Mouse (Mus musculus): ENCODE data around the gene Fam98c. TPM values are rescaled to one million over a fixed set of nuclear protein-coding genes. Genes with fewer than 3 reads are reported as not detected.
"Not testable (repeated sequence)": the region's sequence is repeated elsewhere in the genome, so short reads cannot be mapped to it uniquely, and the experiment has no call there.

Fam98c gene
- polyA plus RNA-seq, 1 experiment from 2014 or later, result 17.3 TPM

DNA sequence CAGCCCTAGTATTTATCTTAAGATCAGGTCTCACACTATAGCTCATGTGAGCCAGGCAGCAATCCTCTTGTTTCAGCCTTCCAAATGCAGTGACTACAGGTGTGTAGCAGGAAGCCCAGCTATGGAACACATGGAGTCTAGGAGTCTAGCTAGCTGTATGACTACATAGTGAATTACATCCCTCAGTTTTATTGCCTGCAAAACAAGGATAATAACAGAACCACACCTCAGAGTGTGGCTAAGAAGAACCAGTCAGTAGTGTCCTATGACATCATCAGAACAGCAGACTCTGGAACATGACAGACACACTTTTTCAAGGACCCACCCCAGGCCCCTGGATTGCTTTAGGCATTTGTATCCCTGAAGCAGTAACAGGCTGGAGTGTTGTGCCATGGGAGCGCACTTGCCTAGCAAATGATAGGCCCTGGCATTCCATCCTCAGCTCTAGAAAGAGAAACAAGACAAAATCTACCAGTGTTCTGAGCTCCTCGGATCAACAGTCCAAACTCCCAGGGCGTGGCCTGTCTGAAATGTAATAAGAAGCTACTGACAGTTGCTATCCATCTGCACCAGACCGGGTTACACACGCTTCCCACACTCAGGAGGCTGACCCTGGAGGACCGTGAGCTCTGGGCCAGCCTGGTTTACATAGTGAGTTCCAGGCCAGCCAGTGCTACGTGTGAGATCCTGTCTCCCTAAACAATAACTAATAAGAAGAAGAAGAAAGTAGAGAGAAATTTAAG lies 9.2 kb downstream of the Fam98c start:
- Histone ChIP-seq H3K4me1 (replicated peaks; ENCODE audit: control insufficient read depth, insufficient read depth, low read length) (no peaks in the 10 kb centered on the region), H3K4me3 (ENCODE audit: low read depth, low read length) (no peak overlapping the region), H3K4me2 (no peak overlapping the region), H3K9me3 (ENCODE audit: control insufficient read depth, low read length) (no peaks in the 10 kb centered on the region), H3K36me3 (ENCODE audit: control insufficient read depth, insufficient read depth, low read length) (no peaks in the 10 kb centered on the region), H3K27me3 (replicated peaks; ENCODE audit: control insufficient read depth, insufficient read depth, low read length) (no peaks in the 10 kb centered on the region), H3K9ac (ENCODE audit: low read depth, low read length) (no peak overlapping the region), H3K27ac (ENCODE audit: low read depth, low read length) (no peak overlapping the region)
- 71% methylated on average over 7 of the region's 7 CpGs for WGBS
- no peak for ATAC-seq (replicated peaks; ENCODE audit: low FRiP score)
- DNase-seq (ENCODE audit: low spot score), result no peak

DNA sequence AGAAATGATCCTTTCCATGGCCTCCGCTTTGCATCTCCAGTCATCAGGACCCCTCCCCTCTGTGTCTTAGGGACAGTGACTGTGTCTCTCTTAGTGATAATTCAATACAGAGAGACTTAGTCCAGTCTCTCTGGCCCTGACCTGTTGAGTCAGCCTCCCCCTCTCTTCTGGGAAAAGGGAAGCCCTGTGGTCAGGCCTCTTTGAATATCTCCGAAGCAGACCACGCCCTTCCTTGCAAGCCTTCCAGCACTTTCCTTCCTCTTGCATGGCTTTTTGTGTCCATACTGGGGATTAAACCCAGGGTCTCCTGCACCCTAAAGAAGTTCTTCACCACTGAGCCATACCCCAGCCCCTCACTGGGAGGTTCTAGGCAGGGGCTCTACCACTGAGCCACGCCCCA lies 12.0 kb downstream of the Fam98c start:
- DNase-seq (ENCODE audit: low spot score) (no peak), ATAC-seq (replicated peaks; ENCODE audit: low FRiP score) (no peak)
- no peak overlapping the region for H3K4me2 ChIP-seq
- no peaks in the 10 kb centered on the region for H3K36me3 ChIP-seq (ENCODE audit: control insufficient read depth, insufficient read depth, low read length)
- no peak overlapping the region for H3K9ac ChIP-seq (ENCODE audit: low read depth, low read length)
- H3K4me1 ChIP-seq (replicated peaks; ENCODE audit: control insufficient read depth, insufficient read depth, low read length), result no peaks in the 10 kb centered on the region
- WGBS, result 57% methylated on average over 4 of the region's 4 CpGs
- no peaks in the 10 kb centered on the region for H3K27me3 ChIP-seq (replicated peaks; ENCODE audit: control insufficient read depth, insufficient read depth, low read length)
- no peak overlapping the region for H3K4me3 ChIP-seq (ENCODE audit: low read depth, low read length)
- H3K9me3 ChIP-seq (ENCODE audit: control insufficient read depth, low read length), result no peaks in the 10 kb centered on the region
- no peak overlapping the region for H3K27ac ChIP-seq (ENCODE audit: low read depth, low read length)

DNA sequence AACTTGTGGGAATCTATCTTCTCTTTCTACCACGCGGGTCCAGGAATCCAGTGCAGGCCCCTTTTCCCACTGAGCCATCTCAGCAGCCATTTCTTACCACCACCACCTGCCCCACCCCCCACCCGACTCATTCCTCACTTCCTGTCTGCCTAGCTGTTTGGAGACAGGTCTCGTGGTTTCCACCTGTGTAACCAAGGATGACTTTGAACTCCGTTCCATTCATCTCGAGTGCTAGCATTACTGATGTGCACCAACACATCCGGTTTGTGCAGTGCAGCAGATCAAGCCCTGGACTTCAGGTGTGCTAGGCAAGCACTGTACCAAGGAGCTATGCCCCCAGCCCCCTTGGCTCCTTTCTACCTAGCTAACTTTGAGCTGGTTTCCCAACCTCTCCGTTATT lies 14.6 kb downstream of the Fam98c start:
- Histone ChIP-seq H3K9ac (ENCODE audit: low read depth, low read length) (no peak overlapping the region), H3K4me2 (no peak overlapping the region), H3K4me3 (ENCODE audit: low read depth, low read length) (no peak overlapping the region), H3K27me3 (replicated peaks; ENCODE audit: control insufficient read depth, insufficient read depth, low read length) (0 out of 2 replicates have a peak, but pooled peaks cover 2% of the 10 kb centered on the region), H3K9me3 (ENCODE audit: control insufficient read depth, low read length) (no peaks in the 10 kb centered on the region), H3K27ac (ENCODE audit: low read depth, low read length) (no peak overlapping the region), H3K4me1 (replicated peaks; ENCODE audit: control insufficient read depth, insufficient read depth, low read length) (no peaks in the 10 kb centered on the region), H3K36me3 (ENCODE audit: control insufficient read depth, insufficient read depth, low read length) (no peaks in the 10 kb centered on the region)
- ATAC-seq (replicated peaks; ENCODE audit: low FRiP score) (no peak), DNase-seq (ENCODE audit: low spot score) (no peak)
- 69% methylated on average over 8 of the region's 8 CpGs for WGBS

DNA sequence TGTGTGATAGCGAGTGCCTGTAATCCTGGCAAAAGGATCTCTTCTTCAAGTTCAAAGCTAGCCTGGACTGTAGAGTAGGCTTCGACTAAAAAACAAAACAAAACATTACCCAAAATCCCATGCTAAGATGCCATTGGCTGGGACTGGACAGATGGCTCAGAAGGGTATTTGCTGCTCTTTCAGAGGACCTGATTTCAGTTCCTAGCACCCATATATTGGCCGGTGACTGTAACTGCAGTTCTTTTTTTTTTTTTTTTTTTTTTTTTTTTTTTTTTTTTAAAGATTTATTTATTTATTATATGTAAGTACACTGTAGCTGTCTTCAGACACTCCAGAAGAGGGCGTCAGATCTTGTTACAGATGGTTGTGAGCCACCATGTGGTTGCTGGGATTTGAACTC lies 16.8 kb downstream of the Fam98c start:
- ATAC-seq (replicated peaks; ENCODE audit: low FRiP score); H3K27me3 ChIP-seq (replicated peaks; ENCODE audit: control insufficient read depth, insufficient read depth, low read length); H3K4me3 ChIP-seq (ENCODE audit: low read depth, low read length); H3K27ac ChIP-seq (ENCODE audit: low read depth, low read length); H3K36me3 ChIP-seq (ENCODE audit: control insufficient read depth, insufficient read depth, low read length); H3K9ac ChIP-seq (ENCODE audit: low read depth, low read length); H3K4me2 ChIP-seq; DNase-seq (ENCODE audit: low spot score); H3K9me3 ChIP-seq (ENCODE audit: control insufficient read depth, low read length); H3K4me1 ChIP-seq (replicated peaks; ENCODE audit: control insufficient read depth, insufficient read depth, low read length): not testable (repeated sequence)
- WGBS, result 83% methylated on average over 3 of the region's 4 CpGs

DNA sequence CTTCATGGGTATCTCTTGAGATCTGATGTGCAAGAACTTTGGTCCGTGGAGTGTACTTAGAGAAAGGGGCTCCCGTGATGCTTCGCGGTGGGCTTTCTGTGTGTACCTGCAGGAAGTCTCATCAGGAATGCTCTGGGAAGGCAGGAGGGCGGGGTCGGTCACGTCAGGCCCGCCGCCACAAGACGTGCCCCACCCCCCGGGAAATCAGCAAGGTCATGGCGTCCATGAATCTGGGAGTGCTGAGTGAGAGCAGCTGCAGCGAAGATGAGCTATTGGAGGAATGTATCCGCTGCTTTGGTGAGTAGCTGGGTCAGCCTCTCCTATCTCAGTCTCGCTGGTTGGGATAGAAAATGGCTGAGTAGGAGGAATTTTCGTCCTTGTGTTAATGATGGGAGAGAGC lies 18.6 kb downstream of the Fam98c start:
- no peak overlapping the region for H3K4me2 ChIP-seq
- no peak overlapping the region for H3K4me3 ChIP-seq (ENCODE audit: low read depth, low read length)
- H3K9me3 ChIP-seq (ENCODE audit: control insufficient read depth, low read length), result no peaks in the 10 kb centered on the region
- H3K4me1 ChIP-seq (replicated peaks; ENCODE audit: control insufficient read depth, insufficient read depth, low read length), result peaks cover 3% of the 10 kb centered on the region; the same call in 1 of the 2 replicates
- DNase-seq (ENCODE audit: low spot score) (no peak), ATAC-seq (replicated peaks; ENCODE audit: low FRiP score) (no peak)
- H3K9ac ChIP-seq (ENCODE audit: low read depth, low read length), result no peak overlapping the region
- H3K36me3 ChIP-seq (ENCODE audit: control insufficient read depth, insufficient read depth, low read length), result no peaks in the 10 kb centered on the region
- 0 out of 2 replicates have a peak, but pooled peaks cover 2% of the 10 kb centered on the region for H3K27me3 ChIP-seq (replicated peaks; ENCODE audit: control insufficient read depth, insufficient read depth, low read length)
- H3K27ac ChIP-seq (ENCODE audit: low read depth, low read length), result no peak overlapping the region
- 47% methylated on average over 16 of the region's 16 CpGs for WGBS

DNA sequence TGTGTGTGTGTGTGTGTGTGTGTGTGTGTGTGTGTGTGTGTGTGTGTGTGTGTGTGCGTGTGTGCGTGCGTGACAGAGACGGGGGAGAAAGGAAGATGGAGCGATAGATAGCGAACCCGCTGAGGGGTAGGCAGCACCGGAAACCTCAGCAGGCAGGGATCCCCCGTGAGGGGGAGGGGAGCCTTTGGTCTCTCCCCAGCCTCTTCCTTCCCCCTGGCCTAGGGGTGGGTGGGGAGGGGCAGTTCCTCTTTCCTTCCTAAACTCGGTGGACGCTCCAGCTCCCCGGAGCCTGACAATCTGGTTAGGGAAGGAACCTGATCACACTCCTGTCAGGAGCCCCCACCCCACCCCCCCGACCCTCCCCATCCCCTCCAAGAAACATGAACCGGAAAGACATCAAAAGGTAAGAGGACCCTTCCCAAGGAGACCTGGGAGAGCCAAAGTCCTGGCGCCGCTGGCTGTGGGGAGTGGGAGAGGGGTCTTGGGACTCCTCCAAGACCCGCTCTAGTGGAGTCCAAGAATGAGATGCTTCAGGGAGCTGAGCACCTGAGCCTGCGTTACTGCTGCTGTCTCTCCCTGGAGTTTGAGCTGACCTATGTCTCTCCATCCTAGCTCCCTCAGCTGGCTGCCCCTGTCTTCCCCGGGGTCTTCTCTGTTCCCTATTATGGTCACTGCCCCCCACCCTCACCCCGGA lies 21.2 kb downstream of the Fam98c start, which contains the start of gene Rasgrp4:
Gene Rasgrp4, plus strand, starts transcription at position 159 of the 694 bp plus-strand sequence.
- peaks cover 3% of the 10 kb centered on the region; the same call in 1 of the 2 replicates for H3K4me1 ChIP-seq (replicated peaks; ENCODE audit: control insufficient read depth, insufficient read depth, low read length)
- no peak within 1 kb of the TSS for H3K9ac ChIP-seq (ENCODE audit: low read depth, low read length)
- H3K9me3 ChIP-seq (ENCODE audit: control insufficient read depth, low read length), result no peaks in the 10 kb centered on the region
- peak within 1 kb of the TSS; percentile 51 for H3K4me2 ChIP-seq
- ATAC-seq (replicated peaks; ENCODE audit: low FRiP score), result peak; percentile 53
- no peak within 1 kb of the TSS for H3K27ac ChIP-seq (ENCODE audit: low read depth, low read length)
- DNase-seq (ENCODE audit: low spot score), result no peak
- 1% methylated on average over 17 of the region's 20 CpGs for WGBS
- H3K27me3 ChIP-seq (replicated peaks; ENCODE audit: control insufficient read depth, insufficient read depth, low read length), result 0 out of 2 replicates have a peak, but pooled peaks cover 2% of the 10 kb centered on the region
- peak within 1 kb of the TSS; percentile 26 for H3K4me3 ChIP-seq (ENCODE audit: low read depth, low read length)
- H3K36me3 ChIP-seq (ENCODE audit: control insufficient read depth, insufficient read depth, low read length), result no peaks in the 10 kb centered on the region

DNA sequence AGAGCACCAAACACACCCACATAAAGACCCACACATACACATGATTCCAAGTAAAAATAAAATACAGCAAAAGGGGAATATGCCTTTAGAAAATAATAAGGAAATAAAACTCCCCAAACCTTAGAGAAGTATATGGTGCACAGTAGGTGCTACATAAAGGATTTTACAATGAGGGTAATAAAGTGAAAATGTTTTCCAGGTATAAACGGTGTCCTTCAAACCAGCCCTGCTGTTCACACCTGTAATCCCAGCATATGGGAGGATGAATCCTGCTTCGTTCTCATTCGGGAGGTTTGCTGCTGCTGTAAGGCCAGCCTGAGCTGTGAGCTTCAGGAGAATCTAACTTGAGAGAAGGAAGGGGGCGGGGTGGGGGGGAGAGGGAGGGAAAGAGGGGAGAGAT lies 21.8 kb downstream of the Fam98c start:
- WGBS, result 1% methylated on average over 4 of the region's 4 CpGs

DNA sequence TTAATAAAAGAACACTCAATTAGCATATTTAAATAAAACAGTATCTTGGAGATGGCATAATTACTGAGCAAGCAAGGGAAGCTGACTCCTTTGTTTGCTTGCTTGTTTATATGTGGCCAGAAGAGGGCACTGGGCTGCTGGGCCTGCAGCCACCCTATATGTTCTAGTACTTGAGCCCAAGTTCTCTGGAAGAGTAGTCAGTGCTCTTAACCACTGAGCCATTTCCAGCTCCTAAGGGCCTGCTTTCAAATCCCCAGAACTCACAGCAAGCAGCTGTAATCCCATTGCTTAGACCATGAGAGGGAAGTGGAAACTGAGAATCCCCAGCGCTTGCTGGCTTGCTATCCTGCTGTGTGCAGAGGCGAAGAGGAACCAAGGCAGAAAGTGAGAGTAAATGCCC lies 27.3 kb downstream of the Fam98c start:
- H3K4me3 ChIP-seq (ENCODE audit: low read depth, low read length), result no peak overlapping the region
- 71% methylated on average over 2 of the region's 2 CpGs for WGBS
- ATAC-seq (replicated peaks; ENCODE audit: low FRiP score) (no peak), DNase-seq (ENCODE audit: low spot score) (no peak)
- no peaks in the 10 kb centered on the region for H3K36me3 ChIP-seq (ENCODE audit: control insufficient read depth, insufficient read depth, low read length)
- H3K27ac ChIP-seq (ENCODE audit: low read depth, low read length), result no peak overlapping the region
- no peaks in the 10 kb centered on the region for H3K9me3 ChIP-seq (ENCODE audit: control insufficient read depth, low read length)
- no peaks in the 10 kb centered on the region for H3K27me3 ChIP-seq (replicated peaks; ENCODE audit: control insufficient read depth, insufficient read depth, low read length)
- H3K4me2 ChIP-seq, result no peak overlapping the region
- H3K9ac ChIP-seq (ENCODE audit: low read depth, low read length), result no peak overlapping the region
- H3K4me1 ChIP-seq (replicated peaks; ENCODE audit: control insufficient read depth, insufficient read depth, low read length), result peaks cover 13% of the 10 kb centered on the region

More for the DNA sequence above, 21.8 kb downstream of the Fam98c start:
- ATAC-seq (replicated peaks; ENCODE audit: low FRiP score) (no peak), DNase-seq (ENCODE audit: low spot score) (no peak)
- Histone ChIP-seq H3K9ac (ENCODE audit: low read depth, low read length) (no peak overlapping the region), H3K9me3 (ENCODE audit: control insufficient read depth, low read length) (no peaks in the 10 kb centered on the region), H3K27ac (ENCODE audit: low read depth, low read length) (no peak overlapping the region), H3K36me3 (ENCODE audit: control insufficient read depth, insufficient read depth, low read length) (no peaks in the 10 kb centered on the region), H3K4me3 (ENCODE audit: low read depth, low read length) (peak overlapping the region; percentile 26), H3K4me1 (replicated peaks; ENCODE audit: control insufficient read depth, insufficient read depth, low read length) (peaks cover 3% of the 10 kb centered on the region; the same call in 1 of the 2 replicates), H3K27me3 (replicated peaks; ENCODE audit: control insufficient read depth, insufficient read depth, low read length) (0 out of 2 replicates have a peak, but pooled peaks cover 2% of the 10 kb centered on the region), H3K4me2 (peak overlapping the region; percentile 51)

Measured in liver, embryonic 11.5 days (tissue).